Comparison of ENCODE assay signal across 9 mouse cellular contexts in genomic region chr11:62604123-62604706, GRCm38 (mm10). TPM values are rescaled to one million over a fixed set of nuclear protein-coding genes. Genes with fewer than 3 reads are reported as not detected.
DNase-seq lines count a peak whose midpoint lies in the region; ATAC-seq and TF ChIP-seq lines count a peak whose summit lies in the region.
"Had no signal": no experiment of that assay in that cellular context is flagged by ENCODE, and none has a peak within 500 bp of the region (broad histone marks: within the 10 kb centered on the region; RNA-seq: fewer than 3 reads in every experiment).

No protein-coding gene starts in this region.

- peak overlapping the region; percentile 60 for H3K4me2 ChIP-seq in forebrain, embryonic 16.5 days (ENCODE audit: low read length)
- H3K4me2 ChIP-seq in liver, embryonic 16.5 days (ENCODE audit: low read depth, low read length) = peak overlapping the region; percentile 80

- H3K36me3 ChIP-seq in heart, embryonic 10.5 days = peaks cover 61% of the 10 kb centered on the region
- peaks cover 63% of the 10 kb centered on the region for H3K36me3 ChIP-seq in E14TG2a.4 (ENCODE audit: insufficient read depth, low read length)
- H3K36me3 ChIP-seq in forebrain, embryonic 16.5 days (ENCODE audit: control insufficient read depth, insufficient read depth) = peaks cover 14% of the 10 kb centered on the region; the same call in 1 of the 2 replicates
- H3K36me3 ChIP-seq in liver, embryonic 16.5 days (ENCODE audit: control insufficient read depth, insufficient read depth) = peaks cover 37% of the 10 kb centered on the region

- peak overlapping the region; percentile 83 for H3K4me3 ChIP-seq in heart, embryonic 10.5 days
- H3K4me3 ChIP-seq in E14TG2a.4 (replicated peaks; ENCODE audit: low read length) = peak overlapping the region; percentile 87
- H3K4me3 ChIP-seq in forebrain, embryonic 16.5 days (replicated peaks; ENCODE audit: low read length) = peak overlapping the region; percentile 86
- peak overlapping the region; percentile 88 for H3K4me3 ChIP-seq in liver, embryonic 16.5 days (ENCODE audit: low read depth, low read length)

- H3K4me1 ChIP-seq in heart, embryonic 10.5 days = peaks cover 27% of the 10 kb centered on the region
- peaks cover 51% of the 10 kb centered on the region for H3K4me1 ChIP-seq in E14TG2a.4 (replicated peaks; ENCODE audit: low read depth, low read length)
- H3K4me1 ChIP-seq in forebrain, embryonic 16.5 days (replicated peaks; ENCODE audit: control insufficient read depth, insufficient read depth, low read length) = peaks cover 45% of the 10 kb centered on the region
- H3K4me1 ChIP-seq in liver, embryonic 16.5 days (ENCODE audit: control insufficient read depth, low read depth, low read length) = peaks cover 27% of the 10 kb centered on the region

- H3K9ac ChIP-seq in forebrain, embryonic 16.5 days (replicated peaks; ENCODE audit: low read depth, low read length) = peak overlapping the region; percentile 24; the same call in 1 of the 2 replicates
- H3K9ac ChIP-seq in liver, embryonic 16.5 days (ENCODE audit: low read depth, low read length) = peak overlapping the region; percentile 94

- intact Hi-C loops in heart, postnatal 14 days (cut with DNase I) = loop anchor here (5.0 kb wide), 1 partner anchor 213 kb away; no protein-coding TSS in a partner anchor

- H3K27ac ChIP-seq in heart, embryonic 10.5 days = peak overlapping the region; percentile 98
- H3K27ac ChIP-seq in forebrain, embryonic 16.5 days (ENCODE audit: low read length) = no peak overlapping the region
- H3K27ac ChIP-seq in liver, embryonic 16.5 days (ENCODE audit: low read length) = peak overlapping the region; percentile 96

- H3K27me3 ChIP-seq in heart, embryonic 10.5 days (ENCODE audit: insufficient read depth, poor library complexity, severe bottlenecking) = no peaks in the 10 kb centered on the region
- H3K27me3 ChIP-seq in E14TG2a.4 (ENCODE audit: insufficient read depth, low read length) = no peaks in the 10 kb centered on the region
- H3K27me3 ChIP-seq in forebrain, embryonic 16.5 days (replicated peaks; ENCODE audit: control insufficient read depth, insufficient read depth, low read length) = no peaks in the 10 kb centered on the region
- H3K27me3 ChIP-seq in liver, embryonic 16.5 days (ENCODE audit: control insufficient read depth, insufficient read depth, low read depth, low read length) = no peaks in the 10 kb centered on the region

- no peak for TF ChIP-seq CTCF in E14TG2a.4 (conservative IDR thresholded peaks at IDR 0.05; ENCODE audit: low read length)

- no peak for ATAC-seq in forebrain, embryonic 16.5 days
- no peak for ATAC-seq in liver, embryonic 16.5 days (ENCODE audit: low read depth)

- 23% methylated on average over 5 of the region's 5 CpGs for WGBS in heart, embryonic 10.5 days
- 15% methylated on average over 5 of the region's 5 CpGs for WGBS in forebrain, embryonic 16.5 days
- 6% methylated on average over 5 of the region's 5 CpGs for WGBS in liver, embryonic 16.5 days (ENCODE audit: insufficient replicate concordance)

- DNase-seq in heart, embryonic 10.5 days (ENCODE audit: low spot score) = no peak
- DNase-seq in heart, postnatal 14 days = no peak
- no peak for DNase-seq in right cerebral cortex, postnatal 25 days
- DNase-seq in spleen, postnatal 36 days (ENCODE audit: low spot score in 2 of 2) = no peak
- no peak for DNase-seq in spleen, postnatal 4 days (ENCODE audit: low spot score in 2 of 2)
- DNase-seq: thymus, adult 18-20 months had no signal

- no peaks in the 10 kb centered on the region for H3K9me3 ChIP-seq in heart, embryonic 10.5 days
- no peaks in the 10 kb centered on the region for H3K9me3 ChIP-seq in E14TG2a.4 (ENCODE audit: low read length)
- H3K9me3 ChIP-seq in forebrain, embryonic 16.5 days (ENCODE audit: control insufficient read depth, low read length) = no peaks in the 10 kb centered on the region
- no peaks in the 10 kb centered on the region for H3K9me3 ChIP-seq in liver, embryonic 16.5 days (replicated peaks; ENCODE audit: control insufficient read depth, low read length)

RNA-seq across cellular contexts. Expression of gene Trpv2, which starts 29.9 kb away (rescaled TPM):
- polyA plus RNA-seq in heart, embryonic 10.5 days (2016; fragmentation: Nextera tagmentation; extraction: Ambion mirVana) = 4.2 and 5.9 TPM in 2 replicates
- 1 to 10 TPM; 3.4 to 4.5 TPM for total RNA-seq in heart, postnatal 14 days (2021)
- polyA plus RNA-seq in forebrain, embryonic 16.5 days (2015; fragmentation: Nextera tagmentation; extraction: Ambion mirVana) = 19.1 and 27.2 TPM in 2 replicates
- 5.0 and 5.7 TPM in 2 replicates for polyA plus RNA-seq in liver, embryonic 16.5 days (2015; fragmentation: Nextera tagmentation; extraction: Ambion mirVana)

RNA-seq across cellular contexts. Expression of gene Lrrc75a, which starts 44.1 kb away (rescaled TPM):
- 14.9 and 17.2 TPM in 2 replicates for polyA plus RNA-seq in heart, embryonic 10.5 days (2016; fragmentation: Nextera tagmentation; extraction: Ambion mirVana)
- total RNA-seq in heart, postnatal 14 days (2021) = 1 to 10 TPM; 6.3 to 7.9 TPM
- 9.7 and 10.6 TPM in 2 replicates for polyA plus RNA-seq in forebrain, embryonic 16.5 days (2015; fragmentation: Nextera tagmentation; extraction: Ambion mirVana)
- 0.72 and 1.0 TPM in 2 replicates for polyA plus RNA-seq in liver, embryonic 16.5 days (2015; fragmentation: Nextera tagmentation; extraction: Ambion mirVana)

RNA-seq across cellular contexts. Expression of gene Mmgt2, which starts 44.2 kb away (rescaled TPM):
- 40.5 and 49.6 TPM in 2 replicates for polyA plus RNA-seq in heart, embryonic 10.5 days (2016; fragmentation: Nextera tagmentation; extraction: Ambion mirVana)
- 10 to 100 TPM in 1 of 2 experiments, 1 to 10 TPM in 1; 10.0 to 10.3 TPM for total RNA-seq in heart, postnatal 14 days (2021)
- polyA plus RNA-seq in forebrain, embryonic 16.5 days (2015; fragmentation: Nextera tagmentation; extraction: Ambion mirVana) = 28.5 and 29.2 TPM in 2 replicates
- polyA plus RNA-seq in liver, embryonic 16.5 days (2015; fragmentation: Nextera tagmentation; extraction: Ambion mirVana) = 6.9 and 9.0 TPM in 2 replicates

RNA-seq across cellular contexts. Expression of gene Ubb, which starts 53.2 kb away (rescaled TPM):
- polyA plus RNA-seq in heart, embryonic 10.5 days (2016; fragmentation: Nextera tagmentation; extraction: Ambion mirVana) = 2,741 and 3,131 TPM in 2 replicates
- total RNA-seq in heart, postnatal 14 days (2021) = 100 to 1,000 TPM; 658 to 665 TPM
- polyA plus RNA-seq in forebrain, embryonic 16.5 days (2015; fragmentation: Nextera tagmentation; extraction: Ambion mirVana) = 4,671 and 4,745 TPM in 2 replicates
- 1,628 and 1,645 TPM in 2 replicates for polyA plus RNA-seq in liver, embryonic 16.5 days (2015; fragmentation: Nextera tagmentation; extraction: Ambion mirVana)
